Mouse (Mus musculus): ENCODE results near the gene Mus81.

The Mus81 gene

DNA sequence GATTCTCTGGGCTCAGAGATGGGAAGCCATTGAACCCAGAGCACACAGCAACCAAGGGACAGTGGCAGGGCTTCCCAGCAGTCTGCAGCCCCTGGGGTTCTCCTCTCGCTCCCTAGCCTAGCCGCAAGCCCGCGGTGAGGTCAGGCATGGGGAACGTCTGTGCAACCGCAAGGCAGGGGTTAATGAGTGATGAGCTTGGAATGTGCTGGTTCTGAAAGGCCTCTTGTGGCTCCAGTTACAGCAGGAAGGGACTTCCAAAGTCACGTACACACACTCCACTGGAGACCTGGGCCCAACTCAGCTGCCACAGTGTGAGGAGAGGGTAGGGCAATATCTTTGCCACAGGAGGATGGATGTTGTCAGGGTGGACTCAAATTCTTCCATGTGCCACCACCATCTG is 43.2 kb downstream of the Mus81 start:
- DNase-seq (ENCODE audit: low read depth) = no peak

DNA sequence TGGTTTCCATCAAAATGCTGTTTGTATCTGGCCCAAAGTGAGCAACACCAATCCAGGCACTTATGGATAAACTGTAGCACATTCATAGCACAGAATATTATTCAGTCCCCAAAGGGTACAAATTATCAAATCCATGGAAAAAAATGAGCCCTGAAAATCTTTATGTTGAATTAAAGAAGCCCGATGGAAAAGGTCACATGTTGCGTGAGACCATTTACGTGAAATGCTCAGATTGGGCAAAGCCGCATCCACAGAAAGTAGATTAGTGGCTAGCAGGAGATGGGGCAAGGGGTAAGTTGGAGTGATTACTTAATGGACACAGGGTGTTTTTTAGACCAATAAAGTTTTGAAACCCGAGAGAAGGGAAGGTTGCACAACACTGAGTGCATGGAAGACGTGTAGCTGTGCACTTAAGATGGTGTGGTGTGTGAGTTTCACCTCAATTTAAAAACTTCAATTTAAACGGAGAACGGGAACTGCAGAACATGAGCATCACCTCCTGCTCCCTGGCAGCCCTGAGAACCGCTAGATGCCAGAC is 43.8 kb downstream of the Mus81 start:
- DNase-seq (ENCODE audit: low read depth) = peak; percentile 81

DNA sequence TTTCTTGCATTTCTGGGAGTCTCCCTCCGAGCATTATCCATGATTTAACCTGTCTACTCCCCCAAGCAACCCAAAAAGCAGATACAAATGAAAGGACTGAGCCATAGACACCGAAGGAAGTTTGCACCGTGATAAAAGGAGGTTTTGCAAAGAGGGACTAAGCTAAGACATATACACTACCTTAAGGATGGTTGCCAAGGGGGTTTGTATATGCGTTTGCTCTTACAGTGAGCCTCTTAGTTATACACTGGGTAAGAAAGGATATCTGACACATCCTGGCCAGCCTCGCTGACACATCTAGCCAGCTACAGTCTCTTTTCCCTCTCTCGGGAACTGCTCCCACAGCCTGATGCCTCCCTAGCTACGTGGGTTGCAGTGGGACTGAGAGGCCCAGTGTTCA is 54.3 kb downstream of the Mus81 start:
- no peak for DNase-seq (ENCODE audit: low read depth)

- DNase-seq (ENCODE audit: low read depth) = peak; percentile 91
These were observed 55.0 kb downstream of the Mus81 start for GRCm38 (mm10) chr19:5432992-5433852.

Data from 416B (cell line).